Mouse (Mus musculus): ENCODE measurements around the gene Phkb. TPM values are rescaled to one million over a fixed set of nuclear protein-coding genes. Genes with fewer than 3 reads are reported as not detected.

Phkb gene
- 25.7 TPM for total RNA-seq (2023)

DNA sequence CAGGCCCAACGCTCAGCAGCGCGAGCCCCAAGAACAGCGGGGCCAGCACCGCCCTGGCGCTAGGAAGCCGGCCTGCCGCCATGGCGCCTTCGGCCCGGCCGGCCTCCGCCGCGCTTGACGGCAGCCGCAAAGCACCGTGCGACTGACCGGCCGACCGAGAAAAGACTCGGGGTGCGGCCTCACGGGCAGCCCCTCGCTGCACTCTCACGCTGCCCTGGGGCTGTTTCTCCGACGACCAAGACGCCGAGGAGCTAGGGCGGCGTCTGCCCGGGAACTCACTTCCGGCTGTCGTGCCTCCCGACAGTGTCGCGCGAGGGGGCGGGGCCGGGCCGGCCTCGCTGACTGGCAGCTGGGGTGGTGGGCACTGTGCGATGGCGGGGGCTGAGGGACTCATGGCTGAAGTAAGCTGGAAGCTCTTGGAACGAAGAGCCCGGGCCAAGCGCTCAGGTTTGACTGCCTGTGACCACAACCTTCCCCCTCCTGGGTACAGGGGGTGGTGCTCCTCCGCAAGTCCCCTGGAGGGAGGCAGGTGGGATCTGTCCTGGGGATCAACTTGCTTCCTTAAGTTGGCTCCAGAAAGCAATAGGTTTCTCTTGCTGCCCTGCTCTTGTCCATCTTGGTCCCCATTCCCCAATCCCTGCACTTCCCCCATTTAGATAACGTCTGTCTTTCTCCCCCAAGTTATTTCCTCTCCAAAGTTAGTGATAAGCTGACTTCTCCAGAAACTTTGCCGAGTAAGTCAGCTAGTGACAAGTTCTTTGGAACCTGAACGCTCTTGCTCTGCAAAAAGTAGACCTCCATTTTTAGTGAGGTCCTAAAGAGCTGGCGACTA is at the start of gene Phkb, which contains the start of gene Itfg1:
Gene Phkb (plus strand): TSS at position 303 of the 832 bp plus-strand sequence.
Gene Itfg1 (minus strand): TSS at position 265 of the 832 bp plus-strand sequence.

Other genes with a start within 250 kb of the Phkb start
- 3.8 TPM for gene Neto2, start 140.0 kb upstream of the Phkb start, total RNA-seq (2023)
- gene Itfg1, start within 50 bp of the Phkb start, total RNA-seq (2023) = 23.7 TPM